Mouse (Mus musculus): Measurements from ENCODE around the gene Hsd17b2. TPM values are rescaled to one million over a fixed set of nuclear protein-coding genes. Genes with fewer than 3 reads are reported as not detected.

Gene Hsd17b2
- polyA plus RNA-seq, 1 experiment from 2014 or later = not detected

DNA sequence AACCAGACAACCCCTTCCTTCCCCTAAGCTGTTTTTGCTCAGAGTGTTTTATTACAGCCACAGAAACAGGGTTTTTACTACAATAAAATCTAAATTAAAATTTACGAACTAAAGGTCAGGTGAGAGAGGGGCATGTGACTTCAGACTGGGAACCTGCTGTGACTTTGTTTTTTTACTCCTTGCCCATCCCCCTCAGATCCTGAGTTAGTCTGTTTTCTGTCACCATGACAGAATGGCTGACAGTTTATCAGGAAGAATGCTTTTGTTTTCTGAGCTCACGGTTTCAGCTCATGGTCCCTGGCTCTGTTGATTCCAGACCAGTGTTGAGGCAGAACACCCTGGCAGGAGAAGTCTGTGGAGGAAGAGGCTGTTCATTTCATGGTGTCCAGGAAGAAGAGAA, 47.7 kb downstream of the Hsd17b2 start:
- H3K4me2 ChIP-seq (replicated peaks) = no peak overlapping the region
- H3K9ac ChIP-seq (replicated peaks) = no peak overlapping the region
- no peaks in the 10 kb centered on the region for H3K4me1 ChIP-seq
- H3K9me3 ChIP-seq = no peaks in the 10 kb centered on the region
- H3K27ac ChIP-seq (replicated peaks) = no peak overlapping the region
- WGBS = 53% methylated on average over 2 of the region's 2 CpGs
- ATAC-seq (replicated peaks) = no peak
- no peak overlapping the region for H3K4me3 ChIP-seq
- H3K36me3 ChIP-seq = no peaks in the 10 kb centered on the region
- no peaks in the 10 kb centered on the region for H3K27me3 ChIP-seq

GRCm38 (mm10) chr8:117757900-117758299, 56.2 kb downstream of the Hsd17b2 start:
- H3K4me3 ChIP-seq = no peak overlapping the region
- no peaks in the 10 kb centered on the region for H3K9me3 ChIP-seq
- H3K27ac ChIP-seq (replicated peaks) = no peak overlapping the region
- H3K27me3 ChIP-seq = no peaks in the 10 kb centered on the region
- no peak for ATAC-seq (replicated peaks)
- no peaks in the 10 kb centered on the region for H3K36me3 ChIP-seq
- H3K9ac ChIP-seq (replicated peaks) = no peak overlapping the region
- H3K4me2 ChIP-seq (replicated peaks) = no peak overlapping the region
- no peaks in the 10 kb centered on the region for H3K4me1 ChIP-seq
- WGBS = 85% methylated on average over 11 of the region's 11 CpGs

DNA sequence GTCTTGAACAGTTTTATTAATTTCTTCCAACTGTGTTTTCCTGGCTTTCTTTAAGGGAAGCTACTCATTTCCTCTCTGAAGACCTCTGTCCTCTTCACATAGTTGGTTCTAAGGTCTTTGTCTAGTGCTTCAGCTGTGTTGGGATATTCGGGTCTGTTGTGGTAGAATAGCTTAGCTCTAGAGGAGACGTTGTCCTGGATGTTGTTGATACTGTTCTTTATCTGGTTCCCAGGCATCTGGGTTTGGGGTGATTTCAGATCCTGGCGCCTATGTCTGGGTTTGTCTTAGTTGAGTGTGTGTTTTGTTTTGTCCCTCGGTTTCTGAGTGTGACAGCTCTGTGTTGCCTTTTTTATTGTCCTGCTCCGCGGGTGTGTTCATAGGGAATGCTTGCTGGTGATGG, 61.1 kb downstream of the Hsd17b2 start:
- Histone ChIP-seq H3K36me3 (no peaks in the 10 kb centered on the region), H3K4me3 (no peak overlapping the region)
- no peak for ATAC-seq (replicated peaks)

GRCm38 (mm10) chr8:117764625-117765024, 62.9 kb downstream of the Hsd17b2 start:
- H3K27me3 ChIP-seq = no peaks in the 10 kb centered on the region
- 76% methylated on average over 4 of the region's 4 CpGs for WGBS
- H3K4me2 ChIP-seq (replicated peaks) = no peak overlapping the region
- no peak overlapping the region for H3K9ac ChIP-seq (replicated peaks)
- H3K27ac ChIP-seq (replicated peaks) = no peak overlapping the region
- ATAC-seq (replicated peaks) = no peak
- H3K36me3 ChIP-seq = no peaks in the 10 kb centered on the region
- H3K9me3 ChIP-seq = no peaks in the 10 kb centered on the region
- no peak overlapping the region for H3K4me3 ChIP-seq
- no peaks in the 10 kb centered on the region for H3K4me1 ChIP-seq

More for the DNA sequence above, 61.1 kb downstream of the Hsd17b2 start:
- H3K4me1 ChIP-seq = no peaks in the 10 kb centered on the region
- H3K9me3 ChIP-seq = no peaks in the 10 kb centered on the region
- WGBS = 90% methylated on average over 6 of the region's 6 CpGs
- H3K9ac ChIP-seq (replicated peaks) = no peak overlapping the region
- H3K4me2 ChIP-seq (replicated peaks) = no peak overlapping the region
- H3K27ac ChIP-seq (replicated peaks) = no peak overlapping the region
- no peaks in the 10 kb centered on the region for H3K27me3 ChIP-seq

GRCm38 (mm10) chr8:117765947-117766346, 64.2 kb downstream of the Hsd17b2 start:
- H3K9me3 ChIP-seq = no peaks in the 10 kb centered on the region
- no peak overlapping the region for H3K27ac ChIP-seq (replicated peaks)
- no peak for ATAC-seq (replicated peaks)
- H3K36me3 ChIP-seq = no peaks in the 10 kb centered on the region
- H3K9ac ChIP-seq (replicated peaks) = no peak overlapping the region
- H3K4me2 ChIP-seq (replicated peaks) = no peak overlapping the region
- H3K27me3 ChIP-seq = no peaks in the 10 kb centered on the region
- 85% methylated on average over 5 of the region's 5 CpGs for WGBS
- no peak overlapping the region for H3K4me3 ChIP-seq
- H3K4me1 ChIP-seq = no peaks in the 10 kb centered on the region

- 77% methylated on average over 7 of the region's 7 CpGs for WGBS
- Histone ChIP-seq H3K9me3 (no peaks in the 10 kb centered on the region), H3K27ac (replicated peaks) (no peak overlapping the region), H3K27me3 (no peaks in the 10 kb centered on the region), H3K9ac (replicated peaks) (no peak overlapping the region), H3K4me1 (no peaks in the 10 kb centered on the region), H3K36me3 (no peaks in the 10 kb centered on the region), H3K4me3 (no peak overlapping the region), H3K4me2 (replicated peaks) (no peak overlapping the region)
- ATAC-seq (replicated peaks) = no peak
Measured at GRCm38 (mm10) chr8:117768971-117769370, 67.3 kb downstream of the Hsd17b2 start.

GRCm38 (mm10) chr8:117771115-117771836, 69.6 kb downstream of the Hsd17b2 start:
- no peak for ATAC-seq (replicated peaks)
- Histone ChIP-seq H3K27ac (replicated peaks) (no peak overlapping the region), H3K27me3 (no peaks in the 10 kb centered on the region), H3K4me1 (no peaks in the 10 kb centered on the region), H3K4me2 (replicated peaks) (no peak overlapping the region), H3K9me3 (no peaks in the 10 kb centered on the region), H3K9ac (replicated peaks) (no peak overlapping the region), H3K4me3 (no peak overlapping the region), H3K36me3 (no peaks in the 10 kb centered on the region)
- WGBS = 90% methylated on average over 9 of the region's 9 CpGs

GRCm38 (mm10) chr8:117772126-117772525, 70.4 kb downstream of the Hsd17b2 start:
- no peak overlapping the region for H3K27ac ChIP-seq (replicated peaks)
- H3K27me3 ChIP-seq = no peaks in the 10 kb centered on the region
- no peak overlapping the region for H3K9ac ChIP-seq (replicated peaks)
- no peaks in the 10 kb centered on the region for H3K9me3 ChIP-seq
- ATAC-seq (replicated peaks) = no peak
- no peak overlapping the region for H3K4me3 ChIP-seq
- H3K4me1 ChIP-seq = no peaks in the 10 kb centered on the region
- no peaks in the 10 kb centered on the region for H3K36me3 ChIP-seq
- 63% methylated on average over 2 of the region's 2 CpGs for WGBS
- H3K4me2 ChIP-seq (replicated peaks) = no peak overlapping the region

- H3K9me3 ChIP-seq = no peaks in the 10 kb centered on the region
- no peak overlapping the region for H3K27ac ChIP-seq (replicated peaks)
- WGBS = 60% methylated on average over 2 of the region's 2 CpGs
- no peak overlapping the region for H3K4me2 ChIP-seq (replicated peaks)
- no peaks in the 10 kb centered on the region for H3K36me3 ChIP-seq
- H3K27me3 ChIP-seq = no peaks in the 10 kb centered on the region
- no peaks in the 10 kb centered on the region for H3K4me1 ChIP-seq
- no peak for ATAC-seq (replicated peaks)
- no peak overlapping the region for H3K9ac ChIP-seq (replicated peaks)
- H3K4me3 ChIP-seq = no peak overlapping the region
Measured at GRCm38 (mm10) chr8:117772597-117772996, 70.9 kb downstream of the Hsd17b2 start.

GRCm38 (mm10) chr8:117775626-117776025, 73.9 kb downstream of the Hsd17b2 start:
- no peaks in the 10 kb centered on the region for H3K4me1 ChIP-seq
- no peak overlapping the region for H3K27ac ChIP-seq (replicated peaks)
- no peak for ATAC-seq (replicated peaks)
- H3K4me2 ChIP-seq (replicated peaks) = no peak overlapping the region
- no peaks in the 10 kb centered on the region for H3K27me3 ChIP-seq
- no peaks in the 10 kb centered on the region for H3K9me3 ChIP-seq
- H3K4me3 ChIP-seq = no peak overlapping the region
- H3K36me3 ChIP-seq = no peaks in the 10 kb centered on the region
- WGBS = 42% methylated on average over 10 of the region's 10 CpGs
- H3K9ac ChIP-seq (replicated peaks) = no peak overlapping the region

GRCm38 (mm10) chr8:117776075-117776474, 74.4 kb downstream of the Hsd17b2 start:
- no peak overlapping the region for H3K9ac ChIP-seq (replicated peaks)
- no peaks in the 10 kb centered on the region for H3K36me3 ChIP-seq
- H3K27me3 ChIP-seq = no peaks in the 10 kb centered on the region
- no peak for ATAC-seq (replicated peaks)
- H3K4me1 ChIP-seq = no peaks in the 10 kb centered on the region
- H3K4me3 ChIP-seq = no peak overlapping the region
- no peak overlapping the region for H3K27ac ChIP-seq (replicated peaks)
- 85% methylated on average over 10 of the region's 10 CpGs for WGBS
- no peak overlapping the region for H3K4me2 ChIP-seq (replicated peaks)
- H3K9me3 ChIP-seq = no peaks in the 10 kb centered on the region

GRCm38 (mm10) chr8:117778531-117779322, 77.0 kb downstream of the Hsd17b2 start:
- WGBS = 79% methylated on average over 11 of the region's 11 CpGs
- no peak overlapping the region for H3K4me2 ChIP-seq (replicated peaks)
- no peaks in the 10 kb centered on the region for H3K4me1 ChIP-seq
- no peaks in the 10 kb centered on the region for H3K9me3 ChIP-seq
- no peaks in the 10 kb centered on the region for H3K27me3 ChIP-seq
- no peak overlapping the region for H3K9ac ChIP-seq (replicated peaks)
- H3K36me3 ChIP-seq = no peaks in the 10 kb centered on the region
- H3K27ac ChIP-seq (replicated peaks) = no peak overlapping the region
- H3K4me3 ChIP-seq = no peak overlapping the region
- no peak for ATAC-seq (replicated peaks)
